Mouse (Mus musculus): ENCODE data around the gene Lce1a1. TPM values are rescaled to one million over a fixed set of nuclear protein-coding genes. Genes with fewer than 3 reads are reported as not detected.

Gene Lce1a1
- polyA plus RNA-seq (2014; fragmentation: Illumina TruSeq; extraction: RNeasy Lipid Tissue Mini Kit (QIAGEN cat#74804); ENCODE audit: low read depth, low replicate concordance) = not detected

DNA sequence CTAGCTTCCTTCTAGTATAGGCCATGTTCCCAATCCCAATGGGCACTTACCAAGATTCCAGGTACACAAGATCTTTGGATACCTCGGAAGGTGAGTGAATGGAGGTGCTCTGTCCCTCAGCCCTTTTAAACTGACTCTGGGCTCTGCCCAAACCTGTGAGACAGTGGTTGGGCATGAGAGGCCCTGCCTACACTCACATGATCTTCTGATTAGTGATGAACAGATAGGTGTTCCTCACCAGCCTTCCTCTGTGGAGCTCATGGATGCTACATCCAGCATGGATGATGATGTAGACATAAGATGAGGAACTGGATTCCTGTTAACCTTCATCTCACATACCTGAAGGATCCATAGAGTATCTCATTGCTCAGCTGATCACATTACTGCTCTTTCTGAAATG, at the start of gene Lce1a1:
Lce1a1 (minus strand) TSS at position 101 of the 400 bp plus-strand sequence.

DNA sequence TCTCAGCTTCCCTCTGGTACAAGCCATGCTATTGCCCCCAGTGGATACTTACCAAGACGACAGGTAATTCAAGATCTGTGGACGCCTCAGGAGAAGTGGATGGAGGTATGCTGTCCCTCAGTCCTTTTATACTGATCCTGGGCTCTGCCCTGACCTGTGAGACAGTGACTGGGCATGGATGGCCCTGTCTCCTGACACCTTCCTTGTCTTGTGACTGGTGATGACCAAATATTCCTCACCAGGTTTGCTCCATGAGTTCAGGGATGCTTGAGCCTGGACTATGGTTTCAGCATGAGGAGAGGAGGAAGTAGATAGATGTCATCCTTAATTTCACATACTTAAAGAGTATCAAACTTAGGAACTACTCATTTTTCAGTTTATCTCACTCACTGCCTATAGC, 39.0 kb upstream of the Lce1a1 start, which contains the start of gene Lce1d:
Lce1d (minus strand) TSS at position 101 of the 400 bp plus-strand sequence.

DNA sequence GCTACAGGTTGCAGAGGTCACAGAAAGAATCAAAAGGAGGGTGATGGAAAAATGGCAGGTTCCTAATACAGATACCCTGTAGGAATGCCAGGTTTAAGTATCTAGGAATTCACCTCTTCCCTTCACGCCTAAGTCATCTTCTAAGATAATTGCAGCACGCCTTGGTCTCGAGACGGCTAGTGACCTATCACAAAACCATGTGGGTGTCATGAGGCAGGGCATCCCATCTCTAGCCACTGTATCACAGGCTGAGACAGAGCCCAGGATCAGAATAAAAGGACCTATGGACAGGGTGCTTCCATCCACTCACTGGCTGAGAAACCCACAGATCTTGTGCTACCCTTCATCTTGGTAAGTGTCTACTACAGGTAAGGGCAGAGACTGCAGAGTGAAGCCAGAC, 30.8 kb upstream of the Lce1a1 start, which contains the start of gene Lce1c:
Lce1c (plus strand) TSS at position 301 of the 400 bp plus-strand sequence.

GRCm38 (mm10) chr3:92670215-92670614, 22.1 kb upstream of the Lce1a1 start, which contains the start of gene Lce1a2:
TSS of gene Lce1a2 (minus strand) at chr3:92670315.

GRCm38 (mm10) chr3:92656826-92657225, 8.7 kb upstream of the Lce1a1 start, which contains the start of gene Lce1b:
TSS of gene Lce1b (minus strand) at chr3:92656926.

DNA sequence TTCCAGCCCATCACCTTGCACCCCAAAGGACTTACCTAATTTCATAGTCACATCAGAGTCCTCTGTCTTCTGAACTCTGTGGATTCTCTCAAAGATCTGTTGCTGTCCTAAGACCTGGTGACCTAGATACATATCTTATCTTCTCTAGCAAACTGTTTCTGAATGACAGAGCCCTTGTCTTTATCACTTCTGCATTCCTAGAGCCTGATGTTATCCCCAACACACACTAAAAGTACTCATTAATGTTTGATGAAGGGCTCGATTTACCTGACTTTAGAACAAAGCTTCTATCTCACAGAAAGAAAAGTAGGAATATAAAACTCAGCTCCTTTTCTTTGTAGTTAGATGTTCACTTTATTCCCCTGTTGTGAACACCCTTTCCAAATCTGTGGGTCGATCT, 26.5 kb downstream of the Lce1a1 start, which contains the start of gene Lce6a:
Lce6a (minus strand) TSS at position 101 of the 400 bp plus-strand sequence.

GRCm38 (mm10) chr3:92607392-92607791, 40.7 kb downstream of the Lce1a1 start, which contains the start of gene 2210017I01Rik:
TSS of gene 2210017I01Rik (minus strand) at chr3:92607492.

Other genes starting within 250 kb of the Lce1a1 start
- gene Sprr2i, start 240.3 kb downstream of the Lce1a1 start, polyA plus RNA-seq (2014; fragmentation: Illumina TruSeq; extraction: RNeasy Lipid Tissue Mini Kit (QIAGEN cat#74804); ENCODE audit: low read depth, low replicate concordance) = not detected
- not detected for gene Sprr2j-ps, start 230.2 kb downstream of the Lce1a1 start, polyA plus RNA-seq (2014; fragmentation: Illumina TruSeq; extraction: RNeasy Lipid Tissue Mini Kit (QIAGEN cat#74804); ENCODE audit: low read depth, low replicate concordance)
- 5.2 TPM for gene Gm9774, start 218.9 kb downstream of the Lce1a1 start, polyA plus RNA-seq (2014; fragmentation: Illumina TruSeq; extraction: RNeasy Lipid Tissue Mini Kit (QIAGEN cat#74804); ENCODE audit: low read depth, low replicate concordance)
- not detected for gene Sprr2k, start 215.7 kb downstream of the Lce1a1 start, polyA plus RNA-seq (2014; fragmentation: Illumina TruSeq; extraction: RNeasy Lipid Tissue Mini Kit (QIAGEN cat#74804); ENCODE audit: low read depth, low replicate concordance)
- gene Sprr1b, start 209.5 kb downstream of the Lce1a1 start, polyA plus RNA-seq (2014; fragmentation: Illumina TruSeq; extraction: RNeasy Lipid Tissue Mini Kit (QIAGEN cat#74804); ENCODE audit: low read depth, low replicate concordance) = not detected
- not detected for gene Sprr3, start 189.6 kb downstream of the Lce1a1 start, polyA plus RNA-seq (2014; fragmentation: Illumina TruSeq; extraction: RNeasy Lipid Tissue Mini Kit (QIAGEN cat#74804); ENCODE audit: low read depth, low replicate concordance)
- 5.8 TPM for gene Sprr1a, start 162.4 kb downstream of the Lce1a1 start, polyA plus RNA-seq (2014; fragmentation: Illumina TruSeq; extraction: RNeasy Lipid Tissue Mini Kit (QIAGEN cat#74804); ENCODE audit: low read depth, low replicate concordance)
- not detected for gene Sprr4, start 147.8 kb downstream of the Lce1a1 start, polyA plus RNA-seq (2014; fragmentation: Illumina TruSeq; extraction: RNeasy Lipid Tissue Mini Kit (QIAGEN cat#74804); ENCODE audit: low read depth, low replicate concordance)
- not detected for gene 2310046K23Rik, start 113.8 kb downstream of the Lce1a1 start, polyA plus RNA-seq (2014; fragmentation: Illumina TruSeq; extraction: RNeasy Lipid Tissue Mini Kit (QIAGEN cat#74804); ENCODE audit: low read depth, low replicate concordance)
- not detected for gene Ivl, start 74.6 kb downstream of the Lce1a1 start, polyA plus RNA-seq (2014; fragmentation: Illumina TruSeq; extraction: RNeasy Lipid Tissue Mini Kit (QIAGEN cat#74804); ENCODE audit: low read depth, low replicate concordance)
- not detected for gene Smcp, start 59.3 kb downstream of the Lce1a1 start, polyA plus RNA-seq (2014; fragmentation: Illumina TruSeq; extraction: RNeasy Lipid Tissue Mini Kit (QIAGEN cat#74804); ENCODE audit: low read depth, low replicate concordance)
- gene 2210017I01Rik, start 40.8 kb downstream of the Lce1a1 start, polyA plus RNA-seq (2014; fragmentation: Illumina TruSeq; extraction: RNeasy Lipid Tissue Mini Kit (QIAGEN cat#74804); ENCODE audit: low read depth, low replicate concordance) = not detected
- gene Lce6a, start 26.6 kb downstream of the Lce1a1 start, polyA plus RNA-seq (2014; fragmentation: Illumina TruSeq; extraction: RNeasy Lipid Tissue Mini Kit (QIAGEN cat#74804); ENCODE audit: low read depth, low replicate concordance) = not detected
- not detected for gene Lce1b, start 8.6 kb upstream of the Lce1a1 start, polyA plus RNA-seq (2014; fragmentation: Illumina TruSeq; extraction: RNeasy Lipid Tissue Mini Kit (QIAGEN cat#74804); ENCODE audit: low read depth, low replicate concordance)
- not detected for gene Lce1a2, start 22.0 kb upstream of the Lce1a1 start, polyA plus RNA-seq (2014; fragmentation: Illumina TruSeq; extraction: RNeasy Lipid Tissue Mini Kit (QIAGEN cat#74804); ENCODE audit: low read depth, low replicate concordance)
- gene Lce1c, start 30.9 kb upstream of the Lce1a1 start, polyA plus RNA-seq (2014; fragmentation: Illumina TruSeq; extraction: RNeasy Lipid Tissue Mini Kit (QIAGEN cat#74804); ENCODE audit: low read depth, low replicate concordance) = not detected
- not detected for gene Lce1d, start 38.9 kb upstream of the Lce1a1 start, polyA plus RNA-seq (2014; fragmentation: Illumina TruSeq; extraction: RNeasy Lipid Tissue Mini Kit (QIAGEN cat#74804); ENCODE audit: low read depth, low replicate concordance)
- gene Lce1e, start 60.8 kb upstream of the Lce1a1 start, polyA plus RNA-seq (2014; fragmentation: Illumina TruSeq; extraction: RNeasy Lipid Tissue Mini Kit (QIAGEN cat#74804); ENCODE audit: low read depth, low replicate concordance) = not detected
- not detected for gene Lce1f, start 72.0 kb upstream of the Lce1a1 start, polyA plus RNA-seq (2014; fragmentation: Illumina TruSeq; extraction: RNeasy Lipid Tissue Mini Kit (QIAGEN cat#74804); ENCODE audit: low read depth, low replicate concordance)
- gene Gm38119, start 90.8 kb upstream of the Lce1a1 start, polyA plus RNA-seq (2014; fragmentation: Illumina TruSeq; extraction: RNeasy Lipid Tissue Mini Kit (QIAGEN cat#74804); ENCODE audit: low read depth, low replicate concordance) = not detected
- gene Lce1g, start 104.0 kb upstream of the Lce1a1 start, polyA plus RNA-seq (2014; fragmentation: Illumina TruSeq; extraction: RNeasy Lipid Tissue Mini Kit (QIAGEN cat#74804); ENCODE audit: low read depth, low replicate concordance) = not detected
- not detected for gene Lce1h, start 116.8 kb upstream of the Lce1a1 start, polyA plus RNA-seq (2014; fragmentation: Illumina TruSeq; extraction: RNeasy Lipid Tissue Mini Kit (QIAGEN cat#74804); ENCODE audit: low read depth, low replicate concordance)
- gene Lce1i, start 130.6 kb upstream of the Lce1a1 start, polyA plus RNA-seq (2014; fragmentation: Illumina TruSeq; extraction: RNeasy Lipid Tissue Mini Kit (QIAGEN cat#74804); ENCODE audit: low read depth, low replicate concordance) = not detected
- not detected for gene Lce1j, start 142.2 kb upstream of the Lce1a1 start, polyA plus RNA-seq (2014; fragmentation: Illumina TruSeq; extraction: RNeasy Lipid Tissue Mini Kit (QIAGEN cat#74804); ENCODE audit: low read depth, low replicate concordance)
- not detected for gene Lce1k, start 159.6 kb upstream of the Lce1a1 start, polyA plus RNA-seq (2014; fragmentation: Illumina TruSeq; extraction: RNeasy Lipid Tissue Mini Kit (QIAGEN cat#74804); ENCODE audit: low read depth, low replicate concordance)
- gene Kprp, start 178.9 kb upstream of the Lce1a1 start, polyA plus RNA-seq (2014; fragmentation: Illumina TruSeq; extraction: RNeasy Lipid Tissue Mini Kit (QIAGEN cat#74804); ENCODE audit: low read depth, low replicate concordance) = not detected
- gene Lce1l, start 203.0 kb upstream of the Lce1a1 start, polyA plus RNA-seq (2014; fragmentation: Illumina TruSeq; extraction: RNeasy Lipid Tissue Mini Kit (QIAGEN cat#74804); ENCODE audit: low read depth, low replicate concordance) = not detected
- gene 2310050C09Rik, start 221.9 kb upstream of the Lce1a1 start, polyA plus RNA-seq (2014; fragmentation: Illumina TruSeq; extraction: RNeasy Lipid Tissue Mini Kit (QIAGEN cat#74804); ENCODE audit: low read depth, low replicate concordance) = not detected